Mouse (Mus musculus) limb, embryonic 14.5 days (tissue): ENCODE data around the gene Ldlrap1. TPM values are rescaled to one million over a fixed set of nuclear protein-coding genes. Genes with fewer than 3 reads are reported as not detected.

Experiments used
- ATAC-seq: fragments of 200-750 bp; cut with Nextera tagmentation; 2 replicates; pipeline ENCODE4 v1.8.0; 2017; ENCODE audit warnings: low read depth, moderate number of reproducible peaks, moderate TSS enrichment; ENCODE audit not compliant: low FRiP score
- DNase-seq: peaks from one replicate; pipeline ENCODE4 v3.0.0-alpha.2; 2015; ENCODE audit warnings: low spot score
- H3K27ac ChIP-seq: fragments of 300-500 bp; sonication (generic); replicated peaks from 2 replicates; pipeline ENCODE4 v1.5.1; 2014; ENCODE audit warnings: low read depth, mild to moderate bottlenecking, low read length, moderate library complexity, mixed read lengths
- H3K27me3 ChIP-seq: fragments of 300-500 bp; sonication (generic); 2 replicates; pipeline ENCODE4 v1.6.1; 2014; ENCODE audit warnings: low read length, mixed read lengths; ENCODE audit not compliant: control insufficient read depth, insufficient read depth
- H3K36me3 ChIP-seq: fragments of 300-500 bp; sonication (generic); 2 replicates; pipeline ENCODE4 v1.6.1; 2014; ENCODE audit warnings: mild to moderate bottlenecking, low read length, moderate library complexity, mixed read lengths; ENCODE audit not compliant: control insufficient read depth, insufficient read depth
- H3K4me1 ChIP-seq: fragments of 300-500 bp; sonication (generic); 2 replicates; pipeline ENCODE4 v1.6.1; 2014; ENCODE audit warnings: antibody characterized with exemption, low read length, mixed read lengths; ENCODE audit not compliant: control insufficient read depth, insufficient read depth
- H3K4me2 ChIP-seq: fragments of 300-500 bp; sonication (generic); replicated peaks from 2 replicates; pipeline ENCODE4 v1.6.1; 2014; ENCODE audit warnings: low read depth, mild to moderate bottlenecking, low read length, moderate library complexity; ENCODE audit not compliant: severe bottlenecking
- H3K4me3 ChIP-seq: fragments of 300-500 bp; sonication (generic); replicated peaks from 2 replicates; pipeline ENCODE4 v1.5.1; 2014; ENCODE audit warnings: low read length
- H3K9ac ChIP-seq: fragments of 300-500 bp; sonication (generic); 2 replicates; pipeline ENCODE4 v1.6.1; 2014; ENCODE audit warnings: mild to moderate bottlenecking, low read depth, low read length, moderate library complexity; ENCODE audit not compliant: severe bottlenecking
- H3K9me3 ChIP-seq: fragments of 300-500 bp; sonication (generic); 2 replicates; pipeline ENCODE4 v1.6.1; 2016; ENCODE audit warnings: low read length; ENCODE audit not compliant: control insufficient read depth
- POLR2A ChIP-seq: fragments of 200-500 bp; IDR thresholded peaks from 2 replicates; pipeline ENCODE4 v1.8.0; 2012; ENCODE audit warnings: inconsistent platforms, mild to moderate bottlenecking, moderate library complexity, borderline replicate concordance; ENCODE audit not compliant: insufficient read depth, insufficient read length; ENCODE audit errors: extremely low read depth
- WGBS: fragments of 180-500 bp; shearing (Covaris S2); extraction: QIAGEN DNeasy Blood & Tissue Kit; methylation state at CpG from one replicate; pipeline ENCODE4 v1.1.7; 2014; 5-methylcytosine and 5-hydroxymethylcytosine counted together
- polyA plus RNA-seq, 2 experiments: library from polyadenylated mRNA; depleted of rRNA in 1 of 2; stranded (reverse) in 1 of 2; unstranded in 1 of 2; fragments of >200 nt; fragmentation: Nextera tagmentation in 1 of 2; extraction: Ambion mirVana in 1 of 2; gene quantifications; 2 replicates each; pipeline versions ENCODE4 v1.2.1 to v1.2.3; 2012 to 2014

Ldlrap1 gene
- polyA plus RNA-seq, 2 experiments, result 18.0 to 25.1 TPM

GRCm38 (mm10) chr4:134760793-134761201 is 7.0 kb downstream of the Ldlrap1 start:
- no peak for DNase-seq
- H3K27ac ChIP-seq, result no peak overlapping the region
- peaks cover 4% of the 10 kb centered on the region; the same call in 1 of the 2 replicates for H3K36me3 ChIP-seq
- no peak for ATAC-seq
- no peak overlapping the region for H3K9ac ChIP-seq
- H3K9me3 ChIP-seq, result no peaks in the 10 kb centered on the region
- no peak for TF ChIP-seq POLR2A
- H3K4me2 ChIP-seq, result no peak overlapping the region
- no peaks in the 10 kb centered on the region for H3K27me3 ChIP-seq
- no peak overlapping the region for H3K4me3 ChIP-seq
- 59% methylated on average over 9 of the region's 9 CpGs for WGBS
- peaks cover 16% of the 10 kb centered on the region for H3K4me1 ChIP-seq

DNA sequence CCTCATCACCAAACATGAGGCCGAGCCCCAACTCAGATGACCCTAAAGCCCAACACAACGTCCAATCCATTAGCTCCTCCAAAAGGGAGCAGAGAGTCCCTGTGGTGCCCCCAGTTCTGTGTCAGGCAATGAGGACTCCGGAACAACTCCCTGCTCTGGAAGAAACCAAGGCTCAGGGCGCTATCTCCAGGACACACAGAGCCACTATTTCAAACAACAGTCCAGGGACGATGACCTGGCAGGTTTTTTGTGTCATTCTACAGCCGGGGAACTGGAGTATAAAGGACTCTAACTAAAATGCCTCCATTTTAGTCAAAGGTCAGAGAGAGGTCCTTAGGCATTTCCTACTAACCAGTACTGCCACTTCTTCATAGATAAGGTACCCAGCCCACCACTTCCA is 7.5 kb downstream of the Ldlrap1 start:
- H3K27ac ChIP-seq, result no peak overlapping the region
- H3K9ac ChIP-seq, result no peak overlapping the region
- no peak for TF ChIP-seq POLR2A
- no peak for DNase-seq
- peaks cover 18% of the 10 kb centered on the region for H3K4me1 ChIP-seq
- no peak for ATAC-seq
- no peaks in the 10 kb centered on the region for H3K9me3 ChIP-seq
- no peaks in the 10 kb centered on the region for H3K27me3 ChIP-seq
- H3K4me3 ChIP-seq, result no peak overlapping the region
- no peak overlapping the region for H3K4me2 ChIP-seq
- 77% methylated on average over 6 of the region's 6 CpGs for WGBS
- H3K36me3 ChIP-seq, result peaks cover 7% of the 10 kb centered on the region

DNA sequence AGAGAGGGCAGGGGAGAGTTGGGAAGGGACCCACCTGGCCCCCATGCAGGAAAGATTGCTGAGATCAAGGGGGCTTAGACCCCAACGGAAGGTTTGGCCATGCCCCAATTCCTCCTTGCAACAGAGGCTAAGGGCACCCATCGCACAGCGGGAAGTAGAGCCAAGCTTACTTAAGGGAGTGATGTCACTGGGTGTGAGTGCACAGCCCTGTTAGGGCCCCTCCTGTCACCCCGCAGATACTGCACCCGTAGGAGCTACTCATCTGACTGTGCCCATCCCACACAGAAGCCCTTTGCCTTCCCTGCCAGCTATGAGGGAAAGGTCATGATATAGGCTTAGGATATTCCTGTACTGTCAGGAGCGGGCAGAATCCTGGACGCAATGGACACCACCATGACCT is 8.3 kb downstream of the Ldlrap1 start:
- no peak overlapping the region for H3K27ac ChIP-seq
- TF ChIP-seq POLR2A, result no peak
- ATAC-seq (no peak), DNase-seq (no peak)
- H3K4me2 ChIP-seq, result no peak overlapping the region
- WGBS, result 86% methylated on average over 7 of the region's 7 CpGs
- H3K4me1 ChIP-seq, result peaks cover 20% of the 10 kb centered on the region
- no peak overlapping the region for H3K9ac ChIP-seq
- H3K9me3 ChIP-seq, result no peaks in the 10 kb centered on the region
- H3K27me3 ChIP-seq, result no peaks in the 10 kb centered on the region
- no peak overlapping the region for H3K4me3 ChIP-seq
- peaks cover 13% of the 10 kb centered on the region for H3K36me3 ChIP-seq

DNA sequence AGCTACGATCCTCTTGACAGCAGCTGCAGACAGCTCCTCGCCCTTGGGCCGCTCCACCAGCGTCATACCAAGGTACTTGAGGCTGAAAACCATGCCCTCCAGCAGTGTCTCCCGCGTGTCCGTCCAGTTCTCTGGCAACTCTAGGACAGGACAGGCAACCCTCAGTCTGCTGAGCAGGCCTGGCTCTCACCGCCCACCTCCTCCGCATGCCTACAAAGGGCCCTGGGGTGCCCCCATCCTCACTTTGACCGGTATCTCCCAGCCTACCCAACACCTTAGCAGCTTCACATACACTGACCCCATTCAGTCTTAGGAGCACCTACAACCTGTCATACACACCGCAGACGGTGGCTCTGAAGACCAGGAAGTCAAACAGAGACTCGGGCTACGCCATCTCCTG is 8.9 kb downstream of the Ldlrap1 start:
- H3K9ac ChIP-seq, result no peak overlapping the region
- H3K27ac ChIP-seq, result no peak overlapping the region
- no peak overlapping the region for H3K4me3 ChIP-seq
- 91% methylated on average over 14 of the region's 14 CpGs for WGBS
- DNase-seq, result no peak
- no peak for ATAC-seq
- TF ChIP-seq POLR2A, result no peak
- no peaks in the 10 kb centered on the region for H3K9me3 ChIP-seq
- no peak overlapping the region for H3K4me2 ChIP-seq
- peaks cover 20% of the 10 kb centered on the region for H3K4me1 ChIP-seq
- H3K36me3 ChIP-seq, result peaks cover 13% of the 10 kb centered on the region
- H3K27me3 ChIP-seq, result no peaks in the 10 kb centered on the region

GRCm38 (mm10) chr4:134758367-134758766 is 9.5 kb downstream of the Ldlrap1 start:
- Histone ChIP-seq H3K4me3 (no peak overlapping the region), H3K4me1 (peaks cover 20% of the 10 kb centered on the region), H3K4me2 (no peak overlapping the region), H3K36me3 (peaks cover 16% of the 10 kb centered on the region), H3K9me3 (no peaks in the 10 kb centered on the region), H3K27ac (no peak overlapping the region), H3K9ac (no peak overlapping the region), H3K27me3 (no peaks in the 10 kb centered on the region)
- TF ChIP-seq POLR2A, result no peak
- DNase-seq, result no peak
- WGBS, result 90% methylated on average over 3 of the region's 4 CpGs
- no peak for ATAC-seq

DNA sequence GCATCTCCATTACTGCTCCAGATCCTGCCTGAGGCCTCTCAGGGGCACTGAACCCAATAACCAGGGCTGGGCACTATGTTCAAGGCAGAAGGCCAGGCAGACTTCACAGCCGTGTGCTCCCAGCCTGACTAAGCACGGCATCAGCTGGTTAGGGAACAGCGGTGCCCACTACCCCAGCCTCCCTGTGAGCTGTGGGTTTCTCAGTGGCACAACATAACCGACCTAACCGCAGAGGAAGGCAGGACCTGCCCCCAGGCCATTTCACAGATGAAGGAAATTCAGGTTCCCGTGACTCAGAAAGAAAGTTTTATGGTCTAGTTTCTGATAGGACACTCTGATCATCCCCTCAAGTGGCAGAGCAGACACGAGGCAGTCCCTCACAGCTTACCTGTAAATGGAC is 10.9 kb downstream of the Ldlrap1 start:
- no peak overlapping the region for H3K9ac ChIP-seq
- peaks cover 18% of the 10 kb centered on the region for H3K36me3 ChIP-seq
- no peaks in the 10 kb centered on the region for H3K27me3 ChIP-seq
- no peak overlapping the region for H3K4me3 ChIP-seq
- WGBS, result 61% methylated on average over 7 of the region's 7 CpGs
- ATAC-seq, result no peak
- no peak overlapping the region for H3K27ac ChIP-seq
- no peaks in the 10 kb centered on the region for H3K9me3 ChIP-seq
- no peak overlapping the region for H3K4me2 ChIP-seq
- peaks cover 19% of the 10 kb centered on the region for H3K4me1 ChIP-seq
- TF ChIP-seq POLR2A, result no peak
- DNase-seq, result no peak
